Mouse (Mus musculus) ES-E14 (cell line): ENCODE measurements around the gene Gpr161. TPM values are rescaled to one million over a fixed set of nuclear protein-coding genes. Genes with fewer than 3 reads are reported as not detected.
"Not testable (repeated sequence)": the region's sequence is repeated elsewhere in the genome, so short reads cannot be mapped to it uniquely, and the experiment has no call there.

Experiments used
- DNase-seq: peaks from one replicate; pipeline ENCODE4 v3.0.0-alpha.2; 2013; ENCODE audit warnings: low read depth, low spot score
- H3K27ac ChIP-seq: 2 replicates; pipeline ENCODE4 v1.5.1; 2012; ENCODE audit warnings: low read depth, mild to moderate bottlenecking, low read length, moderate library complexity, mixed read lengths; ENCODE audit not compliant: poor library complexity, insufficient read depth, severe bottlenecking
- H3K36me3 ChIP-seq: 2 replicates; pipeline ENCODE4 v1.6.1; 2012; ENCODE audit warnings: mild to moderate bottlenecking, low read length, moderate library complexity, mixed read lengths; ENCODE audit not compliant: control insufficient read depth, poor library complexity, insufficient read depth, severe bottlenecking
- H3K4me1 ChIP-seq, 2 experiments: fragments of 150-350 bp in 1 of 2; sonication (generic) in 1 of 2; 2 replicates each; pipeline ENCODE4 v1.6.1; 2012; ENCODE audit warnings: low read length in 2 of 2, mild to moderate bottlenecking in 1 of 2, mixed read lengths in 1 of 2; ENCODE audit not compliant: control insufficient read depth in 2 of 2, insufficient read depth in 2 of 2, poor library complexity in 1 of 2
- H3K4me3 ChIP-seq, 2 experiments: fragments of 150-350 bp in 1 of 2; sonication (generic) in 1 of 2; 2 replicates each; pipeline ENCODE4 v1.5.1; 2012; ENCODE audit warnings: low read length in 2 of 2, low read depth in 1 of 2, mild to moderate bottlenecking in 1 of 2, mixed read lengths in 1 of 2; ENCODE audit not compliant: insufficient read depth in 1 of 2, poor library complexity in 1 of 2, severe bottlenecking in 1 of 2
- H3K9ac ChIP-seq: 2 replicates; pipeline ENCODE4 v1.6.1; 2012; ENCODE audit warnings: low read depth, mild to moderate bottlenecking, low read length, mixed read lengths; ENCODE audit not compliant: poor library complexity, insufficient read depth, severe bottlenecking
- H3K9me3 ChIP-seq: fragments of 150-350 bp; sonication (generic); 2 replicates; pipeline ENCODE4 v1.6.1; 2012; ENCODE audit warnings: low read depth, mild to moderate bottlenecking, low read length; ENCODE audit not compliant: control insufficient read depth, insufficient read depth
- CHD2 ChIP-seq: IDR thresholded peaks from 2 replicates; pipeline ENCODE4 v1.6.1; 2014; ENCODE audit warnings: mild to moderate bottlenecking, low read depth, low read length, inconsistent platforms
- HCFC1 ChIP-seq: IDR thresholded peaks from 2 replicates; pipeline ENCODE4 v1.6.1; 2012; ENCODE audit warnings: low read length, inconsistent platforms, borderline replicate concordance; ENCODE audit not compliant: insufficient read depth
- MAFK ChIP-seq: IDR thresholded peaks from 2 replicates; pipeline ENCODE4 v1.6.1; 2014; ENCODE audit warnings: mild to moderate bottlenecking, low read depth, low read length, inconsistent platforms; ENCODE audit not compliant: insufficient read depth
- ZC3H11A ChIP-seq: IDR thresholded peaks from 2 replicates; pipeline ENCODE4 v1.6.1; 2012; ENCODE audit warnings: low read depth, mild to moderate bottlenecking, inconsistent platforms, low read length, borderline replicate concordance
- ZNF384 ChIP-seq: IDR thresholded peaks from 2 replicates; pipeline ENCODE4 v1.6.1; 2012; ENCODE audit warnings: low read depth, low read length, inconsistent platforms
- in situ Hi-C, 2 experiments: fragments of 600-800 bp; cut with MboI; formaldehyde crosslinking; loops; one replicate each; pipeline ENCODE4 v1.15.1; 2025; ENCODE audit warnings: low sequenced_read_pairs in 2 of 2, inconsistent platforms in 1 of 2; ENCODE audit not compliant: unreplicated experiment in 2 of 2
- total RNA-seq: library from RNA; depleted of rRNA; stranded (reverse); fragments of 300-350 nt; gene quantifications from 2 replicates; pipeline ENCODE4 v1.2.3, GENCODE M21; 2012

Gene Gpr161
- total RNA-seq, 1 experiment = 3.3 TPM

DNA sequence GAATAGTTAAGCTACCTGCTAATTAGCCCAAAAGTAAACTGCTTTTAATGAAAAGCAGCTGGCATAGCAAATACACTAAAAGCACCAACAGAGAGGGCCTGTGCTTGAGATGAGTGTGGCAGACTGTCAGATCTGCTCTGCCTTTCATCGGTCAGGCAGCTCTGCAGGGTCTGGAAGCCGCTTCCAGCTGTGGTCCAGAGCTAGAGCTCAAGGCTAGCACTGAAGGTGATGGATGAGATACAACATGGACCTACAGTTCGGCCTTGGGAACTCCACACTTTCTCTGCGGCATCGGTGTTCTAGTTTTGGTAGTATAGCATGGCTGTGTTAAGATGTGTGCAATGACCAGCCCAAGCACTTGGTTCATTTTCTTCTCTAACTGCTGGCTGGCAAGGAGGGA is 32.2 kb downstream of the Gpr161 start:
- Histone ChIP-seq H3K4me3 (no peak overlapping the region), H3K9me3 (no peaks in the 10 kb centered on the region), H3K9ac (no peak overlapping the region), H3K36me3 (no peaks in the 10 kb centered on the region), H3K27ac (no peak overlapping the region), H3K4me1 (peaks cover 0 to 2% of the 10 kb centered on the region in 2 experiments; a peak in 1 of 4 replicates)
- TF ChIP-seq HCFC1 = no peak
- no peak for TF ChIP-seq CHD2
- no peak for TF ChIP-seq ZC3H11A
- no peak for TF ChIP-seq ZNF384
- TF ChIP-seq MAFK = no peak
- no peak for DNase-seq
- in situ Hi-C loops = no loop called here

GRCm38 (mm10) chr1:165328384-165329289 is 33.0 kb downstream of the Gpr161 start:
- in situ Hi-C loops, H3K9ac ChIP-seq, H3K4me3 ChIP-seq: not testable (repeated sequence)

DNA sequence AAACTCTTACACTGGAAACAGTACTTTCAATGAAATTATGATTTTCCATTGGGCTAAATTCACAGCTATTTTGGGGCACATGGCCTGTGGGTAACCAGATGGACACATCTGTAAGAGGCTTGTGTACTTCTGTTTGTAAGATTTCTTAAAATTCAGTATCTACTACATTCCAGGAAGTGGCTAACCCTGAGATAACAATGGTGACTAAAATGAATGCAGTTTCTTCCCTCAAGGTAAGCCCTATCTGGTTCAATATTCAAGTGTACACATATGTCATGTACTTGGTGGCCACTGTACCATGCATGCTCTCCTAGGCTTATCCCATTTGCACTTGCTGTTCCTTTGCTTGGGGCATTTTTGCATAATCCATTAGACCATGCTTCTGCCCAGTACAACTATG is 35.3 kb downstream of the Gpr161 start:
- Histone ChIP-seq H3K9me3 (no peaks in the 10 kb centered on the region), H3K9ac (no peak overlapping the region), H3K27ac (no peak overlapping the region), H3K4me1 (no peaks in the 10 kb centered on the region), H3K4me3 (no peak overlapping the region), H3K36me3 (no peaks in the 10 kb centered on the region)
- in situ Hi-C loops = no loop called here
- TF ChIP-seq ZNF384 (no peak), HCFC1 (no peak), MAFK (no peak)
- DNase-seq = no peak

More at GRCm38 (mm10) chr1:165328384-165329289, 33.0 kb downstream of the Gpr161 start:
- H3K36me3 ChIP-seq, H3K27ac ChIP-seq, DNase-seq, H3K9me3 ChIP-seq, H3K4me1 ChIP-seq: not testable (repeated sequence)

- TF ChIP-seq HCFC1 (no peak), MAFK (no peak), ZNF384 (no peak), ZC3H11A (no peak), CHD2 (no peak)
- in situ Hi-C loops = no loop called here
- Histone ChIP-seq H3K9ac (no peak overlapping the region), H3K4me3 (no peak overlapping the region), H3K4me1 (no peaks in the 10 kb centered on the region), H3K27ac (no peak overlapping the region), H3K36me3 (no peaks in the 10 kb centered on the region), H3K9me3 (no peaks in the 10 kb centered on the region)
- DNase-seq = no peak
Measured at GRCm38 (mm10) chr1:165332797-165333196, 37.2 kb downstream of the Gpr161 start.

- DNase-seq = no peak
- no peak overlapping the region for H3K9ac ChIP-seq
- in situ Hi-C loops = no loop called here
- H3K9me3 ChIP-seq = no peaks in the 10 kb centered on the region
- TF ChIP-seq CHD2 = no peak
- TF ChIP-seq ZC3H11A = no peak
- no peak for TF ChIP-seq ZNF384
- no peak for TF ChIP-seq HCFC1
- no peak for TF ChIP-seq MAFK
- no peak overlapping the region for H3K27ac ChIP-seq
- H3K36me3 ChIP-seq = no peaks in the 10 kb centered on the region
- H3K4me3 ChIP-seq = no peak overlapping the region
- no peaks in the 10 kb centered on the region for H3K4me1 ChIP-seq
Measured at GRCm38 (mm10) chr1:165342126-165342525, 46.5 kb downstream of the Gpr161 start.
